Mouse (Mus musculus): ENCODE data around the gene Fbxl19. TPM values are rescaled to one million over a fixed set of nuclear protein-coding genes. Genes with fewer than 3 reads are reported as not detected.
"Not testable (repeated sequence)": the region's sequence is repeated elsewhere in the genome, so short reads cannot be mapped to it uniquely, and the experiment has no call there.

Gene Fbxl19
- polyA plus RNA-seq, 1 experiment from 2014 or later = 2.0 TPM

DNA sequence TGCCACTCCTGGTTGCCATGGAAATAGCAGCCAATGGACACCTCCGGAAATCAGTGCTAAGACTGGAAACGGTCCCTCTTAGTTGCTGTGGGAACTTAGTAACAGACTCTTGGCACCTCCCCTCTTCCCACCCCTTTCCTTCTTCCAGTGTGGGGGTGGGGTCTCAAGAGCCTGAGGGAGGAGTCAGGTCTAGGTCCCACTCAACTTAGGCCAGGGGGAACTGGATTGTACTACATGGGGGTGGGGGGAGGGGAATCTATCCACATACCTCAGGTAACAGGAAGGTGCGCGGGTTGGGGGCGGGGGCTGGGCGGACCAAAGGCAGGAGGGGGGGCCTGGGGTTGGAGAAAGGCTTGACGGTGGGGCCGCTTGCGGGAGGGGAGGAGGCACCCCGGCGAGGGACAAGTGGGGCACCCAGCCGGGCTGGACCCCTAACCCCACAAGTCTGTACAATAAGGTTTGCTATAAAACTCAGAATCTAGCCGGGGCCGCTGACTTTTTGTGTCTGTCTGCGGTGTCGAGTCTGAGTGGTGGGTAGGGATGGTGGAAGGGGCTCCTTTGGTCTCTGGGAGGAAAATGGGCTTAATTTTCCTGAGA, 24.8 kb downstream of the Fbxl19 start:
- H3K4me2 ChIP-seq (ENCODE audit: low read depth, low read length) = peak overlapping the region; percentile 92
- peak overlapping the region; percentile 72 for H3K4me3 ChIP-seq (ENCODE audit: low read depth, low read length)
- H3K9ac ChIP-seq (ENCODE audit: low read depth, low read length) = peak overlapping the region; percentile 85
- peak overlapping the region; percentile 82 for H3K27ac ChIP-seq (ENCODE audit: low read length)
- H3K27me3 ChIP-seq (ENCODE audit: control insufficient read depth, insufficient read depth, low read depth, low read length) = no peaks in the 10 kb centered on the region
- no peaks in the 10 kb centered on the region for H3K9me3 ChIP-seq (replicated peaks; ENCODE audit: control insufficient read depth, low read length)
- WGBS (ENCODE audit: insufficient replicate concordance) = 2% methylated on average over 16 of the region's 16 CpGs
- H3K4me1 ChIP-seq (ENCODE audit: control insufficient read depth, low read depth, low read length) = peaks cover 74% of the 10 kb centered on the region
- no peaks in the 10 kb centered on the region for H3K36me3 ChIP-seq (ENCODE audit: control insufficient read depth, insufficient read depth)
- peak; percentile 14 for ATAC-seq (ENCODE audit: low read depth)

DNA sequence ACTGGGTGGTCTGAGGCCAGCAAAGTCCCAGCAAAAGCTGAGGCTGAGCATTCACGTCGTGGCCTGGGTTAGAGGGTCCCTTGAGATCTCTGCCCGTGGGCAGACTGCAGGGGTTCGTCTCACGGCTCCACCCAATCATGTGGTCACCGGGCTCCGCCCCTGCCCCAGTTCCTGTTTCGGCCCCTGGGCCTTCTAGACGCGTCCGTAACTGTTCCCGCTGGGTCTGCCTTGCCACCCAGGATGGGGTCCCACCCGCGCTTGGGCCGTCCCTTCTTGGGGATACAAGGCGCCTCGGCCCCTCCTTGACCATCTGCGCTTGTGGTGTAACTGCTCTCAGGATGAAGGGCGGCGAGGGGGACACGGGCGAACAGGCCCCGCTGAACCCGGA, 25.3 kb downstream of the Fbxl19 start, which contains the start of gene Orai3:
Gene Orai3, plus strand, starts transcription at position 165 of the 388 bp plus-strand sequence.
- no peaks in the 10 kb centered on the region for H3K9me3 ChIP-seq (replicated peaks; ENCODE audit: control insufficient read depth, low read length)
- H3K27ac ChIP-seq (ENCODE audit: low read length) = peak within 1 kb of the TSS; percentile 82
- peak; percentile 43 for ATAC-seq (ENCODE audit: low read depth)
- H3K36me3 ChIP-seq (ENCODE audit: control insufficient read depth, insufficient read depth) = no peaks in the 10 kb centered on the region
- no peaks in the 10 kb centered on the region for H3K27me3 ChIP-seq (ENCODE audit: control insufficient read depth, insufficient read depth, low read depth, low read length)
- H3K4me1 ChIP-seq (ENCODE audit: control insufficient read depth, low read depth, low read length) = peaks cover 75% of the 10 kb centered on the region
- peak within 1 kb of the TSS; percentile 92 for H3K4me2 ChIP-seq (ENCODE audit: low read depth, low read length)
- peak within 1 kb of the TSS; percentile 85 for H3K9ac ChIP-seq (ENCODE audit: low read depth, low read length)
- H3K4me3 ChIP-seq (ENCODE audit: low read depth, low read length) = peak within 1 kb of the TSS; percentile 72
- under 1% methylated on average over 24 of the region's 24 CpGs for WGBS (ENCODE audit: insufficient replicate concordance)

DNA sequence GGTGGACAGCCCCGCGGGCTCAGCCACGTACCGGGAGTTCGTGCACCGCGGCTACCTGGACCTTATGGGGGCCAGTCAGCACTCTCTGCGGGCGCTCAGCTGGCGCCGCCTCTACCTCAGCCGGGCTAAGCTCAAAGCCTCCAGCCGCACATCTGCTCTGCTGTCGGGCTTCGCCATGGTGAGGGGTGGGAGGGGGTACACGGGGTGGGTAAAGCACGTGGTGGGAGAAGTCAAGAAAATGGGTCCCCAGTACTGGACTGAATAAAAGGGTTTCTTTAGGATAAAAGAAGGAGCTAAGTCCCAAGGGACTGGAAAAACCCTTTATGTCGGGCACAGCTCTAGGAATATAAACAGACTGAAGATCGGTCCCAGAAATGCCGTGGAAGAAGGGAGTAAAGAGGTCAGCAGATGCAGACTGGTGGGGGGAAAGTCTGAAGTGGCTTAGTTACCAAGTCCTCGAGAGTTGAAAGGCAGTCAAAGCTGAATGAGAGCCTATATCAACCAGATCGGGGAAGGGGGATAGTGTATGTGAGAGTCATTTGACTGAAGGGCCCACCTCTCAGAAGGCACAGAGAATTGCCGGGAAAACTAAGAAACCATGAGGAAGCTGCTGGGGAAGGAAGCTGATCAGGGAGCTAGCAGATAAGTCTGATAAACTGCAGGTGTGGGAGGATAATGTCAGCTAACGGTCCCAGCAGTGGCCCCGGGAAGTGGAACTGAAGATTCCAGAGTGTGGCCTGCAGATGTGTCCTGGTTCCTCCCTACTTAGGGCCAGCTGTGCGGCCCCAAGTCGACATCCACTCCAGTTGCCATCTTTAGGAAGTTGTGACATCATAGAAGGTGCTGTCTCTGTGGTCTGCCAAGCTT, 25.9 kb downstream of the Fbxl19 start:
- H3K4me2 ChIP-seq (ENCODE audit: low read depth, low read length) = peak overlapping the region; percentile 92
- peak overlapping the region; percentile 82 for H3K27ac ChIP-seq (ENCODE audit: low read length)
- H3K9ac ChIP-seq (ENCODE audit: low read depth, low read length) = peak overlapping the region; percentile 85
- WGBS (ENCODE audit: insufficient replicate concordance) = under 1% methylated on average over 27 of the region's 27 CpGs
- no peaks in the 10 kb centered on the region for H3K9me3 ChIP-seq (replicated peaks; ENCODE audit: control insufficient read depth, low read length)
- peak overlapping the region; percentile 72 for H3K4me3 ChIP-seq (ENCODE audit: low read depth, low read length)
- no peak for ATAC-seq (ENCODE audit: low read depth)
- H3K27me3 ChIP-seq (ENCODE audit: control insufficient read depth, insufficient read depth, low read depth, low read length) = no peaks in the 10 kb centered on the region
- peaks cover 73% of the 10 kb centered on the region for H3K4me1 ChIP-seq (ENCODE audit: control insufficient read depth, low read depth, low read length)
- H3K36me3 ChIP-seq (ENCODE audit: control insufficient read depth, insufficient read depth) = no peaks in the 10 kb centered on the region

DNA sequence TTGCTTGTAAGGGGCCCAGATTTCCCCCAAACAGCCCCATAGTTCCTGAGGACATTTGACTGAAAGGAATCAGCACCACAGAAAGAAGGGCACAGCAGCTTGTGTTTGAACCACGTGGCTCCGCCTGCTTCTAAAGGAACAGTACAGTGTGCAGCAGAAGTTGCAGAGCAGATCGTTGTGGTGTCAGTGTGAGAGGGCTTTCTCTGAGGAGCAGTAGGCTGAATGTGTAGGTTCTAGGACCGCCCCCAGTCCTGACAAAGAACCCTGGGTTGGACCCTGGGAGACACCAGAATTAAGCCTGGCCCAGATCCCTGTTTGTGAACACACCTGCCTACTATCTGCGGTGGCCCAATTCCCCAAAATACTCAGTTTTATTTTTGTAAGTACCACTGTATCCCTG, 26.9 kb downstream of the Fbxl19 start:
- no peak for ATAC-seq (ENCODE audit: low read depth)
- H3K27me3 ChIP-seq (ENCODE audit: control insufficient read depth, insufficient read depth, low read depth, low read length) = no peaks in the 10 kb centered on the region
- no peaks in the 10 kb centered on the region for H3K36me3 ChIP-seq (ENCODE audit: control insufficient read depth, insufficient read depth)
- no peak overlapping the region; the same call in 1 of the 2 replicates for H3K27ac ChIP-seq (ENCODE audit: low read length)
- H3K4me3 ChIP-seq (ENCODE audit: low read depth, low read length) = no peak overlapping the region; the same call in 1 of the 2 replicates
- no peak overlapping the region for H3K9ac ChIP-seq (ENCODE audit: low read depth, low read length)
- no peak overlapping the region for H3K4me2 ChIP-seq (ENCODE audit: low read depth, low read length)
- H3K9me3 ChIP-seq (replicated peaks; ENCODE audit: control insufficient read depth, low read length) = no peaks in the 10 kb centered on the region
- peaks cover 66% of the 10 kb centered on the region for H3K4me1 ChIP-seq (ENCODE audit: control insufficient read depth, low read depth, low read length)
- 48% methylated on average over 5 of the region's 5 CpGs for WGBS (ENCODE audit: insufficient replicate concordance)

DNA sequence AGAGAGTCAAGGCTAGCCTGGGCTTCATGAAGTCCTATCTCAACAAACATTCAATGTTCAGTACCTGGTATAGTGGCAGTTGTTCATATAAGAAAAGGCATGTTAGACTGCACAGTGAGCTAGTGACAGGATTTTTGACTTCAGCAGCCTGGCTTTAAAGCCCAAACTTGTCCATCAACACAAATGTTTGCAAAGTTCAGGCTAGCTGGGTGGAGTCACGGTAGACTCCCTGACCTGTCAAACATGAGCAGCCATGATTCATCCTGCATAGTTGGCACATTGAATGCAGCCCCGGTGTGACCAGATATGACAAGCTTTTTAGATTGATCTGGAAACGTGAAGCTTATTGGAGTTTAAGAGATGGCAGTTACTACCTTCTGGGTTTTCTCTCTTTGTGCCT, 27.7 kb downstream of the Fbxl19 start:
- Histone ChIP-seq H3K4me2 (ENCODE audit: low read depth, low read length) (no peak overlapping the region), H3K27ac (ENCODE audit: low read length) (no peak overlapping the region), H3K9ac (ENCODE audit: low read depth, low read length) (no peak overlapping the region), H3K36me3 (ENCODE audit: control insufficient read depth, insufficient read depth) (no peaks in the 10 kb centered on the region), H3K27me3 (ENCODE audit: control insufficient read depth, insufficient read depth, low read depth, low read length) (no peaks in the 10 kb centered on the region), H3K4me1 (ENCODE audit: control insufficient read depth, low read depth, low read length) (peaks cover 58% of the 10 kb centered on the region), H3K4me3 (ENCODE audit: low read depth, low read length) (no peak overlapping the region), H3K9me3 (replicated peaks; ENCODE audit: control insufficient read depth, low read length) (no peaks in the 10 kb centered on the region)
- 36% methylated on average over 3 of the region's 3 CpGs for WGBS (ENCODE audit: insufficient replicate concordance)
- ATAC-seq (ENCODE audit: low read depth) = no peak

DNA sequence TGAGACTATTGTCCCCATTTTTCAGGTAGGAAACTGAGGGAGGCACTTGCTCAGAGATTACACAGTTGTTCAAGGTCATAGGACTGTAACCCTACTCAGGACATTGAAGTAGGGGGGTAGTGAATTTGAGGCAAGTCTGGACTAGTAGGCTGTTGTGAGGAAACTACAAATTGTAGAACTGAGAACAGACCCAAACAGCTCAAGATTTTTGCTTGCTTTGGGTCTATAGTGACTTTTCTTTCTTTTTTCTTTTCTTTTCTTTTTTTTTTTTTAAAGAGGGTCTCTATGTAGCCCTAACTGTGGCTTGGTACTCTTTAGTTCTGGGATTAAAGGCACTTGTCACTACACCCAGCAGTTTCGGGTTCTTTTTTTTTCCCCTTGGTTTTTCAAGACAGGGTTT, 28.2 kb downstream of the Fbxl19 start:
- Histone ChIP-seq H3K27me3 (ENCODE audit: control insufficient read depth, insufficient read depth, low read depth, low read length) (no peaks in the 10 kb centered on the region), H3K4me1 (ENCODE audit: control insufficient read depth, low read depth, low read length) (peaks cover 57% of the 10 kb centered on the region), H3K4me3 (ENCODE audit: low read depth, low read length) (no peak overlapping the region), H3K27ac (ENCODE audit: low read length) (no peak overlapping the region), H3K36me3 (ENCODE audit: control insufficient read depth, insufficient read depth) (no peaks in the 10 kb centered on the region), H3K4me2 (ENCODE audit: low read depth, low read length) (no peak overlapping the region), H3K9ac (ENCODE audit: low read depth, low read length) (no peak overlapping the region), H3K9me3 (replicated peaks; ENCODE audit: control insufficient read depth, low read length) (no peaks in the 10 kb centered on the region)
- ATAC-seq (ENCODE audit: low read depth) = no peak
- 89% methylated on average over 1 of the region's 1 CpGs for WGBS (ENCODE audit: insufficient replicate concordance)

DNA sequence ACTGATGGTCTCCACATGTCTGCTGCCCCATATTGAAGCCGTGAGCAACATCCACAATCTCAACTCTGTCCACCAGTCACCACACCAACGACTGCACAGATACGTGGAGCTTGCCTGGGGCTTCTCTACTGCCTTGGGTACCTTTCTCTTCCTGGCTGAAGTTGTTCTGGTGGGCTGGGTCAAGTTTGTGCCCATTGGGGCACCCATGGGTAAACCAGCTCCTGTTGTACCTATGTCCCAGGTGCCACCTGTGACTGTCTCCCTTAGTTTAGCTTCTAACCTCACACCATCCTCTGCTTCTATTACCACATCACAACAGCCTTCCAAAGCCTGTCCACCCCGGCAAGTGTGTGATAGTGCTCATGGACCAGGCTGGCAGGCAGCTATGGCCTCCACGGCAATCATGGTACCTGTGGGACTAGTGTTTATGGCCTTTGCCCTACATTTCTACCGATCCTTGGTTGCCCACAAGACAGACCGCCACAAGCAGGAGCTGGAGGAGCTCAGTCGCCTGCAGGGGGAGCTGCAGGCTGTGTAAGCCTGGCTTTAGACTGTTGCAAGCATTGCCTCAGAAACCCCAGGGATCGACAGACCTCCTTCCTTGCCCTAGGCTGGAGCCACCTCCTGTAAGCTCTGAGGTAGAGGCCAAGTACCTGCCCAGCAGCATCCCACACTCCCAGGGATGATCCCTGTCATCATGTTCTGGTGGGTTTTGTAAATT, 29.5 kb downstream of the Fbxl19 start:
- Histone ChIP-seq H3K27me3 (ENCODE audit: control insufficient read depth, insufficient read depth, low read depth, low read length) (no peaks in the 10 kb centered on the region), H3K9ac (ENCODE audit: low read depth, low read length) (no peak overlapping the region), H3K4me3 (ENCODE audit: low read depth, low read length) (no peak overlapping the region), H3K9me3 (replicated peaks; ENCODE audit: control insufficient read depth, low read length) (no peaks in the 10 kb centered on the region), H3K4me2 (ENCODE audit: low read depth, low read length) (no peak overlapping the region), H3K27ac (ENCODE audit: low read length) (no peak overlapping the region), H3K4me1 (ENCODE audit: control insufficient read depth, low read depth, low read length) (peaks cover 55% of the 10 kb centered on the region), H3K36me3 (ENCODE audit: control insufficient read depth, insufficient read depth) (no peaks in the 10 kb centered on the region)
- no peak for ATAC-seq (ENCODE audit: low read depth)
- 36% methylated on average over 9 of the region's 9 CpGs for WGBS (ENCODE audit: insufficient replicate concordance)

DNA sequence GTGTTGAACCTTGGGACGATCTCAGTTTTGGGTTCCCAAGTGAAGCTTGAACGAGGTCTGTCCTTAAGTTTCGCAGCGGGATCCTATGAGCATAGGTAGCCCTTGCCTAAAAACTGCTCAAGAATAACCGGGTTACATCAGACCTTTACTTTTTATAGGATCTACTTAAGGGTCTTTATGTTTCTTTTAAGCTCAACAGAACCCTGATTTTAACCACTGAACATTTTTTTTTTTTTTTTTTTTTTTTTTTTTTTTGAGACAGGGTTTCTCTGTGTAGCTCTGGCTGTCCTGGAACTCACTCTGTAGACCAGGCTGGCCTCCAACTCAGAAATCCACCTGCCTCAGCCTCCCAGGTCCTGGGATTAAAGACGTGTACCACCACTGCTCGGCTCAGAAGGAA, 31.5 kb downstream of the Fbxl19 start:
- H3K9ac ChIP-seq (ENCODE audit: low read depth, low read length) = peak overlapping the region; percentile 88
- H3K9me3 ChIP-seq (replicated peaks; ENCODE audit: control insufficient read depth, low read length); H3K27ac ChIP-seq (ENCODE audit: low read length); H3K27me3 ChIP-seq (ENCODE audit: control insufficient read depth, insufficient read depth, low read depth, low read length); H3K36me3 ChIP-seq (ENCODE audit: control insufficient read depth, insufficient read depth); ATAC-seq (ENCODE audit: low read depth): not testable (repeated sequence)
- peaks cover 36% of the 10 kb centered on the region for H3K4me1 ChIP-seq (ENCODE audit: control insufficient read depth, low read depth, low read length)
- WGBS (ENCODE audit: insufficient replicate concordance) = 71% methylated on average over 7 of the region's 7 CpGs
- peak overlapping the region; percentile 83 for H3K4me3 ChIP-seq (ENCODE audit: low read depth, low read length)
- H3K4me2 ChIP-seq (ENCODE audit: low read depth, low read length) = peak overlapping the region; percentile 84
